Mouse (Mus musculus): Measurements from ENCODE around the gene Acsl4. TPM values are rescaled to one million over a fixed set of nuclear protein-coding genes. Genes with fewer than 3 reads are reported as not detected.

The Acsl4 gene
- polyA plus RNA-seq, 2 experiments from 2014 or later, result 36.7 to 38.0 TPM

- ATAC-seq, result no peak
Observed at GRCm38 (mm10) chrX:142336207-142336606, 54.1 kb downstream of the Acsl4 start.

GRCm38 (mm10) chrX:142335502-142335901, 54.8 kb downstream of the Acsl4 start:
- ATAC-seq, result no peak

GRCm38 (mm10) chrX:142325760-142326159, 64.6 kb downstream of the Acsl4 start:
- ATAC-seq, result no peak

- ATAC-seq, result no peak
Observed at GRCm38 (mm10) chrX:142316106-142316505, 74.2 kb downstream of the Acsl4 start.

GRCm38 (mm10) chrX:142315270-142315669, 75.1 kb downstream of the Acsl4 start:
- no peak for ATAC-seq

- ATAC-seq, result no peak
Observed at GRCm38 (mm10) chrX:142314307-142315024, 75.9 kb downstream of the Acsl4 start.

- ATAC-seq, result no peak
Observed at GRCm38 (mm10) chrX:142310431-142310830, 79.9 kb downstream of the Acsl4 start.

GRCm38 (mm10) chrX:142305869-142306581, 84.3 kb downstream of the Acsl4 start, which contains the start of gene Kcne1l:
Gene Kcne1l (minus strand): TSS chrX:142306294.
- no peak for ATAC-seq

- ATAC-seq, result no peak
Observed at GRCm38 (mm10) chrX:142305010-142305868, 85.1 kb downstream of the Acsl4 start.

GRCm38 (mm10) chrX:142304592-142304991, 85.7 kb downstream of the Acsl4 start:
- ATAC-seq, result no peak

GRCm38 (mm10) chrX:142303456-142303855, 86.9 kb downstream of the Acsl4 start:
- ATAC-seq, result no peak

GRCm38 (mm10) chrX:142285905-142286304, 104.4 kb downstream of the Acsl4 start:
- no peak for ATAC-seq

- ATAC-seq, result no peak
Observed at GRCm38 (mm10) chrX:142276573-142276972, 113.8 kb downstream of the Acsl4 start.

GRCm38 (mm10) chrX:142276031-142276430, 114.3 kb downstream of the Acsl4 start:
- ATAC-seq, result no peak

Other genes with a start within 250 kb of the Acsl4 start
- gene Gucy2f, start 193.6 kb downstream of the Acsl4 start, polyA plus RNA-seq (2017; shearing (Covaris generic)), result not detected
- gene Nxt2, start 163.8 kb downstream of the Acsl4 start, polyA plus RNA-seq (2017; shearing (Covaris generic)), result 1 to 10 TPM; 5.4 to 5.7 TPM
- gene Kcne1l, start 84.2 kb downstream of the Acsl4 start, polyA plus RNA-seq (2017; shearing (Covaris generic)), result not detected